Mouse (Mus musculus) embryonic facial prominence, embryonic 13.5 days (tissue): Measurements from ENCODE around the gene Zkscan16. TPM values are rescaled to one million over a fixed set of nuclear protein-coding genes. Genes with fewer than 3 reads are reported as not detected.

Experiments
- ATAC-seq: fragments of 200-750 bp; cut with Nextera tagmentation; 2 replicates; pipeline ENCODE4 v1.8.0; 2017; ENCODE audit warnings: low read depth; ENCODE audit not compliant: insufficient number of reproducible peaks, insufficient read depth, low FRiP score, low TSS enrichment
- H3K27ac ChIP-seq: fragments of 300-500 bp; sonication (generic); 2 replicates; pipeline ENCODE4 v1.5.1; 2015; ENCODE audit warnings: moderate library complexity, mild to moderate bottlenecking, inconsistent platforms
- H3K27me3 ChIP-seq: fragments of 300-500 bp; sonication (generic); 2 replicates; pipeline ENCODE4 v1.6.1; 2015; ENCODE audit warnings: mild to moderate bottlenecking, inconsistent platforms
- H3K36me3 ChIP-seq: fragments of 300-500 bp; sonication (generic); 2 replicates; pipeline ENCODE4 v1.6.1; 2015; ENCODE audit warnings: mild to moderate bottlenecking, inconsistent platforms
- H3K4me1 ChIP-seq: fragments of 300-500 bp; sonication (generic); 2 replicates; pipeline ENCODE4 v1.6.1; 2015; ENCODE audit warnings: inconsistent platforms
- H3K4me2 ChIP-seq: fragments of 300-500 bp; sonication (generic); 2 replicates; pipeline ENCODE4 v1.6.1; 2015; ENCODE audit warnings: moderate library complexity, mild to moderate bottlenecking, inconsistent platforms
- H3K4me3 ChIP-seq: fragments of 300-500 bp; sonication (generic); 2 replicates; pipeline ENCODE4 v1.5.1; 2015; ENCODE audit warnings: mild to moderate bottlenecking, inconsistent platforms
- H3K9ac ChIP-seq: fragments of 300-500 bp; sonication (generic); 2 replicates; pipeline ENCODE4 v1.6.1; 2015; ENCODE audit warnings: mild to moderate bottlenecking, inconsistent platforms
- H3K9me3 ChIP-seq: fragments of 300-500 bp; sonication (generic); 2 replicates; pipeline ENCODE4 v1.6.1; 2016; ENCODE audit warnings: inconsistent platforms
- WGBS: fragments of 180-500 bp; shearing (Covaris S2); methylation state at CpG from one replicate; pipeline ENCODE4 v1.1.7; 2015; ENCODE audit warnings: mixed read lengths; 5-methylcytosine and 5-hydroxymethylcytosine counted together
- polyA plus RNA-seq: library from polyadenylated mRNA; unstranded; fragments of >200 nt; fragmentation: Nextera tagmentation; extraction: Ambion mirVana; gene quantifications from 2 replicates; pipeline ENCODE4 v1.2.1, GENCODE M21; 2015

Zkscan16 gene
- polyA plus RNA-seq, 1 experiment from 2014 or later: 1.4 TPM

- Histone ChIP-seq H3K27ac (peak overlapping the region; percentile 44; the same call in 1 of the 2 replicates), H3K27me3 (peaks cover 3% of the 10 kb centered on the region; the same call in 1 of the 2 replicates), H3K4me1 (peaks cover 17% of the 10 kb centered on the region), H3K9ac (peak overlapping the region; percentile 80), H3K36me3 (peaks cover 3% of the 10 kb centered on the region; the same call in 1 of the 2 replicates), H3K4me3 (peak overlapping the region; percentile 74), H3K4me2 (peak overlapping the region; percentile 83), H3K9me3 (no peaks in the 10 kb centered on the region)
- 0 out of 2 replicates have a peak, but pooled peaks have one; percentile 6 for ATAC-seq
- WGBS: 76% methylated on average over 4 of the region's 4 CpGs
Observed at GRCm38 (mm10) chr4:58942942-58943341, 486 bp upstream of the Zkscan16 start.

GRCm38 (mm10) chr4:58944206-58944553 lies 752 bp downstream of the Zkscan16 start:
- Histone ChIP-seq H3K36me3 (peaks cover 3% of the 10 kb centered on the region; the same call in 1 of the 2 replicates), H3K4me1 (peaks cover 17% of the 10 kb centered on the region), H3K27ac (no peak overlapping the region), H3K9me3 (no peaks in the 10 kb centered on the region), H3K9ac (peak overlapping the region; percentile 80), H3K27me3 (peaks cover 3% of the 10 kb centered on the region; the same call in 1 of the 2 replicates), H3K4me2 (peak overlapping the region; percentile 83), H3K4me3 (peak overlapping the region; percentile 74)
- 19% methylated on average over 6 of the region's 6 CpGs for WGBS
- ATAC-seq: 0 out of 2 replicates have a peak, but pooled peaks have one; percentile 48

- Histone ChIP-seq H3K27ac (no peak overlapping the region), H3K36me3 (peaks cover 6% of the 10 kb centered on the region; the same call in 1 of the 2 replicates), H3K9me3 (no peaks in the 10 kb centered on the region), H3K4me2 (peak overlapping the region; percentile 83), H3K27me3 (peaks cover 3% of the 10 kb centered on the region; the same call in 1 of the 2 replicates), H3K4me1 (peaks cover 17% of the 10 kb centered on the region), H3K9ac (no peak overlapping the region), H3K4me3 (no peak overlapping the region)
- 60% methylated on average over 5 of the region's 5 CpGs for WGBS
- no peak for ATAC-seq
Observed at GRCm38 (mm10) chr4:58944695-58945094, 1.3 kb downstream of the Zkscan16 start.

- no peaks in the 10 kb centered on the region for H3K9me3 ChIP-seq
- H3K36me3 ChIP-seq: peaks cover 12% of the 10 kb centered on the region
- no peak overlapping the region for H3K9ac ChIP-seq
- H3K4me3 ChIP-seq: no peak overlapping the region
- no peak for ATAC-seq
- WGBS: 83% methylated on average over 4 of the region's 4 CpGs
- H3K27me3 ChIP-seq: peaks cover 3% of the 10 kb centered on the region; the same call in 1 of the 2 replicates
- no peak overlapping the region for H3K4me2 ChIP-seq
- no peak overlapping the region for H3K27ac ChIP-seq
- H3K4me1 ChIP-seq: peaks cover 11% of the 10 kb centered on the region
Observed at GRCm38 (mm10) chr4:58948391-58948790, 5.0 kb downstream of the Zkscan16 start.

GRCm38 (mm10) chr4:58952630-58953029 lies 9.2 kb downstream of the Zkscan16 start:
- Histone ChIP-seq H3K4me3 (no peak overlapping the region), H3K4me2 (no peak overlapping the region), H3K9ac (no peak overlapping the region), H3K36me3 (peaks cover 22% of the 10 kb centered on the region), H3K9me3 (0 out of 2 replicates have a peak, but pooled peaks cover 3% of the 10 kb centered on the region), H3K27me3 (no peaks in the 10 kb centered on the region), H3K4me1 (no peaks in the 10 kb centered on the region), H3K27ac (no peak overlapping the region)
- ATAC-seq: no peak
- WGBS: 89% methylated on average over 11 of the region's 11 CpGs

GRCm38 (mm10) chr4:58961719-58962118 lies 18.3 kb downstream of the Zkscan16 start:
- 0 out of 2 replicates have a peak, but pooled peaks cover 3% of the 10 kb centered on the region for H3K9me3 ChIP-seq
- H3K4me2 ChIP-seq: no peak overlapping the region
- no peak overlapping the region for H3K27ac ChIP-seq
- H3K4me3 ChIP-seq: no peak overlapping the region
- ATAC-seq: no peak
- no peaks in the 10 kb centered on the region for H3K27me3 ChIP-seq
- H3K9ac ChIP-seq: no peak overlapping the region
- H3K4me1 ChIP-seq: no peaks in the 10 kb centered on the region
- peaks cover 11% of the 10 kb centered on the region for H3K36me3 ChIP-seq
- WGBS: 88% methylated on average over 15 of the region's 15 CpGs

- no peak overlapping the region for H3K27ac ChIP-seq
- H3K4me1 ChIP-seq: no peaks in the 10 kb centered on the region
- no peaks in the 10 kb centered on the region for H3K27me3 ChIP-seq
- 93% methylated on average over 4 of the region's 4 CpGs for WGBS
- H3K4me3 ChIP-seq: no peak overlapping the region
- no peaks in the 10 kb centered on the region for H3K9me3 ChIP-seq
- no peaks in the 10 kb centered on the region for H3K36me3 ChIP-seq
- no peak for ATAC-seq
- H3K9ac ChIP-seq: no peak overlapping the region
- no peak overlapping the region for H3K4me2 ChIP-seq
Observed at GRCm38 (mm10) chr4:58963271-58963670, 19.8 kb downstream of the Zkscan16 start.

GRCm38 (mm10) chr4:58965136-58965535 lies 21.7 kb downstream of the Zkscan16 start:
- Histone ChIP-seq H3K27me3 (no peaks in the 10 kb centered on the region), H3K9me3 (no peaks in the 10 kb centered on the region), H3K9ac (no peak overlapping the region), H3K4me1 (no peaks in the 10 kb centered on the region), H3K4me2 (no peak overlapping the region), H3K4me3 (no peak overlapping the region), H3K27ac (no peak overlapping the region), H3K36me3 (peaks cover 6% of the 10 kb centered on the region; the same call in 1 of the 2 replicates)
- 83% methylated on average over 1 of the region's 1 CpGs for WGBS
- ATAC-seq: no peak

GRCm38 (mm10) chr4:58970678-58971077 lies 27.2 kb downstream of the Zkscan16 start:
- no peaks in the 10 kb centered on the region for H3K4me1 ChIP-seq
- 84% methylated on average over 4 of the region's 4 CpGs for WGBS
- H3K4me2 ChIP-seq: no peak overlapping the region
- H3K9ac ChIP-seq: no peak overlapping the region
- no peaks in the 10 kb centered on the region for H3K9me3 ChIP-seq
- H3K27ac ChIP-seq: no peak overlapping the region
- peaks cover 30% of the 10 kb centered on the region for H3K36me3 ChIP-seq
- no peak for ATAC-seq
- no peak overlapping the region for H3K4me3 ChIP-seq
- no peaks in the 10 kb centered on the region for H3K27me3 ChIP-seq

- no peak for ATAC-seq
- Histone ChIP-seq H3K27ac (no peak overlapping the region), H3K4me2 (no peak overlapping the region), H3K9ac (no peak overlapping the region), H3K27me3 (no peaks in the 10 kb centered on the region), H3K36me3 (peaks cover 34% of the 10 kb centered on the region), H3K4me1 (no peaks in the 10 kb centered on the region), H3K9me3 (no peaks in the 10 kb centered on the region), H3K4me3 (no peak overlapping the region)
- 82% methylated on average over 5 of the region's 5 CpGs for WGBS
Observed at GRCm38 (mm10) chr4:58975711-58976110, 32.3 kb downstream of the Zkscan16 start.

- H3K27ac ChIP-seq: no peak overlapping the region
- no peak overlapping the region for H3K4me3 ChIP-seq
- H3K27me3 ChIP-seq: no peaks in the 10 kb centered on the region
- no peak overlapping the region for H3K9ac ChIP-seq
- no peak for ATAC-seq
- H3K4me1 ChIP-seq: peaks cover 3% of the 10 kb centered on the region; the same call in 1 of the 2 replicates
- no peaks in the 10 kb centered on the region for H3K9me3 ChIP-seq
- H3K36me3 ChIP-seq: peaks cover 15% of the 10 kb centered on the region; the same call in 1 of the 2 replicates
- WGBS: 73% methylated on average over 6 of the region's 6 CpGs
- H3K4me2 ChIP-seq: no peak overlapping the region
Observed at GRCm38 (mm10) chr4:58981421-58981820, 38.0 kb downstream of the Zkscan16 start.

GRCm38 (mm10) chr4:58982806-58983205 lies 39.4 kb downstream of the Zkscan16 start:
- no peaks in the 10 kb centered on the region for H3K9me3 ChIP-seq
- no peak overlapping the region for H3K27ac ChIP-seq
- H3K4me2 ChIP-seq: no peak overlapping the region
- no peak overlapping the region for H3K4me3 ChIP-seq
- H3K9ac ChIP-seq: no peak overlapping the region
- WGBS: 80% methylated on average over 8 of the region's 8 CpGs
- ATAC-seq: no peak
- H3K36me3 ChIP-seq: peaks cover 8% of the 10 kb centered on the region; the same call in 1 of the 2 replicates
- peaks cover 11% of the 10 kb centered on the region for H3K4me1 ChIP-seq
- H3K27me3 ChIP-seq: no peaks in the 10 kb centered on the region
